Mouse (Mus musculus) T-helper 17 cell (primary cell): ENCODE measurements around the gene Nxnl1.

Experiments used
- in situ Hi-C, 2 experiments: fragments of 300-600 bp; cut with MboI, MseI; formaldehyde crosslinking; loops; 1 replicate in 1 of 2; 2 replicates in 1 of 2; pipeline ENCODE4 v1.15.1; 2025; ENCODE audit warnings: high pct_unique_total_duplicates in 2 of 2

Nxnl1 gene

DNA sequence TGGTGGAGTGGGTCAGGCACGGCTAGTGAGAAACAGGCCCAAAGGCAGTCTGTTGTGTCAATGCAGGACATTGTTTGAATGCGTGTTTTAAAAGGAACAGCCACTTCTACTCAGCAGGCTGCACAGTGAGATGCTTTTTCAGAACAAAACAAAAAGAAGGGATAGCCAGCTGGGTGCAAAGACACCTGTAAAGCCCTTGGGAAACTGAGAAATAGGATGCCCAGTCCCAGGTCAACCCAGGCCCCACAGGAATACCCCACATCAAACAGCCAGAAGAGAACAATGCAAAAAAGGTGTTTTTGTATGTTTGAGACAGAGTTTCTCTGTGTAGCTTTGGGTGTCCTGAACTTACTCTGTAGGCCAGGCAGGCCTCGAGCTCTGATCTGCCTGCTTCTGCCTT, 22.4 kb upstream of the Nxnl1 start:
- in situ Hi-C loops: loop anchor here in 1 of 2 experiments (10.0 kb wide), 2 partner anchors 1126 to 1354 kb away; partner anchors contain the start of genes Armc6 and Sugp2

DNA sequence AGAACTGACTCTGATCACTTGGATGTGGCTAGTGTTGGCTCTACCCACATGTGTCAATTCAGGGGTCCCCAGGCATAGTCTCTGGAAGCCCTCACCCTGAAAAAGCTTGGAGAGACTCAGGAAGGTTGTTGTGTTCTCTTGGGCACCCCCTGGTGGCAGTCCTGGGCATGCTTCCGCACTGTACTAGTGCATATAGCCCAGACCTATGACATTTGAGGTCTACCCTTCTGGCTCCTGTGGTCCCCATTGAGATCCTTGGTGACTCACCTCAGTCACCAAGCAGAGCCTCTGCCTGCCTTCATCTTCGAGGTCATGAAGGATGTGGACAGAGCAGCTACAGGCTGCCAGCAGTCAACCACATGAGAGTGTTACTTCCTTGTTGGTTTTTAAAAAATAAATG, 20.5 kb upstream of the Nxnl1 start:
- in situ Hi-C loops: loop anchor here in 1 of 2 experiments (10.0 kb wide), 2 partner anchors 1128 to 1352 kb away; partner anchors contain the start of genes Armc6 and Sugp2

GRCm38 (mm10) chr8:71580201-71580600, 13.8 kb upstream of the Nxnl1 start:
- in situ Hi-C loops: loop anchor here in 1 of 2 experiments (10.0 kb wide), 2 partner anchors 1135 to 1345 kb away; partner anchors contain the start of genes Armc6 and Sugp2

DNA sequence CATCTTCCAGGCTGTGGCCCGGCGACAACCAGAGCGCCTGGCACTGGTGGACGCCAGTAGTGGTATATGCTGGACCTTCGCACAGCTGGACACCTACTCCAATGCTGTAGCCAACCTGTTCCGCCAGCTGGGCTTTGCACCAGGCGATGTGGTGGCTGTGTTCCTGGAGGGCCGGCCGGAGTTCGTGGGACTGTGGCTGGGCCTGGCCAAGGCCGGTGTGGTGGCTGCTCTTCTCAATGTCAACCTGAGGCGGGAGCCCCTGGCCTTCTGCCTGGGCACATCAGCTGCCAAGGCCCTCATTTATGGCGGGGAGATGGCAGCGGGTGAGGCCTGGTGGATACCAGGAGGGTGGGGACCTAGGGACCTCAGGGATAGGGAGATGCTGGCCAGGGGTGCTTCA, 13.1 kb upstream of the Nxnl1 start:
- in situ Hi-C loops: no loop called here

GRCm38 (mm10) chr8:71579009-71579408, 12.6 kb upstream of the Nxnl1 start:
- in situ Hi-C loops: no loop called here

DNA sequence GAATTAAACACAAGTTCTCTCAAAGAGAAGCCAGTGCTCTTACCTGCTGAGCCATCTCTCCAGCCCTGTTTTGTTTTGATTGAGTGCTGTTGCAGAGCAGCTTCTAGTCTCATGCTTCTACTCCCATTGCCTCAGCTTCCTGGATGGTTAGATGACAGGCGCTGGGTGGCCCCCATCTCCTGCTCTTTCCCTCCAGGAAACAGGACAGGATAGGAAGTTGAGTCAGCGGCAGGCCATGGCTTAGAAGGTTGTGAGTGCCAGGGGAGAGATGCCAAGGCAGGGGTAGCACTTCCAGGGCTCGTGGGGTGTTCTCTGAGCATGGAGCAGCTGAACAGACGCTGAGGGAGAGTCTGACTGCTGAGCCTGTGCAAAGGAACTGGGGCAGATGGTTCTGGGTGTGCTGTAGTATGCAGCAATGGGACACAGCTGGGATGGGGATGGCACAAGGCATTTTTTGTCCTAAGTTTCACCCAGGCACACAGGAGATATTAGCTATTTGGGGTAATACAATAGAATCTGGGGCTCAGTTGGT, 11.5 kb upstream of the Nxnl1 start:
- in situ Hi-C loops: no loop called here

DNA sequence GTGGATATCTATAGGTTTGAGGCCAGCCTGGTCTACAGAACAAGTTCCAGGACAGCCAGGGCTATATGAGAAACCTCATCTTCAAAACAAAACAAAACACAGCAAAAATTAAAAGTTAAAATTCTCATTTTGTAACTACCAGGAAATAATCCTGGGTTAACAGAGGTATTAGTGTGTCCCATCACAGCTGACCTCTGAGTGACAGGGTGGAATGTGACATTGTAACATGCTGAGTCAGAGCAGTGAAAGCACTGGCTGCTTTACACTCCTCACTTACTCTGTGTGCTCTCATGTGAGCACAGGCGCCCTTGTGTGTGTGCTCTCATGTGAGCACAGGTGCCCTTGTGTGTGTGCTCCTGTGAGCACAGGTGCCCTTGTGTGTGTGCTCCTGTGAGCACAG, 8.6 kb upstream of the Nxnl1 start:
- in situ Hi-C loops: no loop called here

- in situ Hi-C loops: no loop called here
Observed at GRCm38 (mm10) chr8:71574426-71574825, 8.0 kb upstream of the Nxnl1 start.

DNA sequence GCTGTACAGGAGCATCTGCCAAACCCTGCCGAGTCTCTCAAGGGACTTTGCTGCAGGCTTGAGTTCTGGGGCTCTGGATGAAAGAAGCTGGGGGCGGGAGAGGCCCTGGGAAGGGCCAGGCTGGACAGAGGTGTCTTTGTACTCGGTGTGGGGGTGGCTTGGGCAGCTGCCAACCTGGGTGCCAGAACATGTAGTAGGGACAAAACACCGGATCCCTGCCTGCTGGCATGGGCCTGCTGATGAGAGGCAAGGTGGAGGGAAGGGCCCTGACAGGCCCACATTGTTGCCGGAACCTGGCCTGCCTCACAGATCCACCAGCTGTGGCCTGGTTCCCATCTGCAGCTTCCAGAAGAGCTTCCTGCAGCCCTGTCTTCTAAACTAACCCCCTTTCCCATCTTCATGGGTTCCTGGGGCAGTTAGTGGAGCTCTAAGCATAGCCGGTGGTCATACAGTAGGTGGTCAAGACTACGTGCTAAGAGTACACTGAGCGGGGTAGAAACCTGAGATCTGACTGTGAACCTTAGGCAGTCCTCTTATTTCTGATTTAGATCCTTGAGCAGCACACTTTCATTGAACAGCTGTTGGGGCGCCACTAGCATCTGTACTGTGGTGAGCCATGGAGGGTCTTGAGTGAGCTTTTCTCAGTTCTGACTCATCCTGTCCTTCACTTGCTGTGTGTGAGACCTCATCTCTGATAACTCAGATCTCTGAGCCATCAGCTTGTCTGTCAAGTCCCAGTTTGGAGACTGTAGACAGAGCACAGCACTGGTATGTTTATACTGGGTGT, 6.6 kb upstream of the Nxnl1 start:
- in situ Hi-C loops: no loop called here

GRCm38 (mm10) chr8:71572077-71572476, 5.7 kb upstream of the Nxnl1 start:
- in situ Hi-C loops: no loop called here

- in situ Hi-C loops: no loop called here
Observed at GRCm38 (mm10) chr8:71570291-71570954, 4.0 kb upstream of the Nxnl1 start.

DNA sequence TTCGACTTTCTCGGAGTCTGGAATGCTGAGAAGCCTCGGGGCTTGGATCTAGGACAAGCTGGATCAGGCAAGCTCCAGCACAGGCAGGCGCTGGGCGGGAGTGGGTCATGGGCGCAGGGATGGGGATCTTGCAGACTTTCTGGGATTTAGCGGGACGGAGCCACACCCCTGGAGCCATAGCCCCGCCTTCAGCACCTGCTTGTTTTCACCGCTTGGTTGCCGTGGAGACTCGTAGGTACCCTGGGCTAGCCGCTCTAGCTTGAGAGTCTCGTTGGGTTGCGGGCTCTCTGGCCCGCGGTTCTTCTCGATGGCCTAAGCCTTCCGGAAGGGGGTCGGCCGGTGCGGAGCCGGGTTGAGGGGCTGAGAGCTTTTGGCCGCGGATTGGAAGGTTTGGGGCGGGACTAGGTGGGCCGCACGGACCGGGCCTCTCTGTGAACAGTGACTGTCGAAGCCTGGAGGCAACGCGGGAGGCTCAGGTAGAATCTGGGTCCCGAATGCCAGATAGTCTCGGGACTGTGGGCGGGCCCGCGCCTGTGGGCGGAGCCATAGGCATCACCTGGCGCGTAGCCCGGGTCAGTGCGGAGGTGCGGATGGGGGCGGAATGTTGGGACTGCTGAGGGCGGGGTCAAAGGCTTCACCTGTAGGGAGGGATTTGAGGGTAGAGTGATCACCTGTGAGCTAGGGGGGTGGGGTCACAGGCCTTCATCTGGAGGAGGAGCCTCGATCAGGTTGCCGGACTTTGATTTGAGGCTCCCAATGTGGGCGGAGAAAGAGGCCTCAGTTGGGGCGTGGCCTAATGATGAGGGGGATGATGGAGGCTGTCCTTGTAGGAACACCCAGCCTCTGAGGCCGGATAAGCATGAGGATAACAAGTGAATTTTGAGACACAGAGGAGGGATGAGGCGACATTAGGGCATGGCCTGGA, 3.2 kb upstream of the Nxnl1 start:
- in situ Hi-C loops: loop anchor here in 1 of 2 experiments (10.0 kb wide), 1 partner anchor 95 kb away; no protein-coding TSS in a partner anchor

DNA sequence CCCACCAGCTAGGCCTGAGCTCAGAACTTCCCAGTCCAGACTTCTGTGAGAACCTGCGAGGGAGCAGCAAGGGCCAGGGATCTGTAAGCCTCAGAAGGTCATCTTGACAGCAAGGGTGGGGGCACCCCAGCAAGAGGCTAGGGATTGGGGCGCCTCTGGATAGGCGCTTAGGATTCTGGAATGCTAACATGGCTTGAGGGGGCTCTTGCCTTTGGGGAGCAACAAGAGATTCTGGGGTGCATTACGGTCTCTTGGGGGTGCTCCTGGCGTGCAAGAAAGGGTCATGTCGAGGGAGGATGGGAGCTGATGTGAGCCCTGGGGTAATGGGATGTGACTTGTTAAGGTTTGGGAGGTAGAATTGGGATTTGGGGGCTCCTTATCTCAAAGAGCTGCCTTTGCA, 2.5 kb upstream of the Nxnl1 start:
- in situ Hi-C loops: loop anchor here in 1 of 2 experiments (10.0 kb wide), 1 partner anchor 96 kb away; no protein-coding TSS in a partner anchor

- in situ Hi-C loops: loop anchor here in 1 of 2 experiments (10.0 kb wide), 1 partner anchor 96 kb away; no protein-coding TSS in a partner anchor
Observed at GRCm38 (mm10) chr8:71568387-71568937, 2.1 kb upstream of the Nxnl1 start, which contains the start of gene Slc27a1. Gene Slc27a1 (plus strand): TSS chr8:71568882.

- in situ Hi-C loops: loop anchor here in 1 of 2 experiments (10.0 kb wide), 1 partner anchor 97 kb away; no protein-coding TSS in a partner anchor
Observed at GRCm38 (mm10) chr8:71567587-71567986, 1.2 kb upstream of the Nxnl1 start.

DNA sequence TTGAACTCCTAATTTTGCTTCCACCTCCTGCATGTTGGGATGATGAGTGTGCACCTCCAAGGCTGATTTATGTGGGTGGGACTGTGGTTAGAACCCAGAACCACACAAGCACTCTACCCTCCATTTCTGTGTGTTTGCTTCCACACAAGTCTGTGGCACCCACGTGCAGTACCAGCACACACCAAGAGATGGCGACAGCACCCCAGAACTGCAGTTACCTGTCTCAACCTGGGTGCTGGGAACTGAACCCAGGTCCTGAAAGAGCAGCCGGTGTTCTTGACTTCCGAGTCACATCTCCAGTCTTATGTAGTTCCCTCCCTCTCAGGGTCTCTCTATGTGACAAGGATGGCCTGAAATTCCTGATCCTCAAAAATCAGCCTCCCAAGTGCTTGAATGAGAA, 2.4 kb downstream of the Nxnl1 start:
- in situ Hi-C loops: loop anchor here (5.0 to 10.0 kb wide), 3 partner anchors 33 to 101 kb away; partner anchors contain the start of gene Fam129c (in 1 of the 2)

GRCm38 (mm10) chr8:71562751-71563150, 3.6 kb downstream of the Nxnl1 start:
- in situ Hi-C loops: loop anchor here (5.0 to 10.0 kb wide), 3 partner anchors 35 to 102 kb away; partner anchors contain the start of gene Fam129c (in 1 of the 2)

DNA sequence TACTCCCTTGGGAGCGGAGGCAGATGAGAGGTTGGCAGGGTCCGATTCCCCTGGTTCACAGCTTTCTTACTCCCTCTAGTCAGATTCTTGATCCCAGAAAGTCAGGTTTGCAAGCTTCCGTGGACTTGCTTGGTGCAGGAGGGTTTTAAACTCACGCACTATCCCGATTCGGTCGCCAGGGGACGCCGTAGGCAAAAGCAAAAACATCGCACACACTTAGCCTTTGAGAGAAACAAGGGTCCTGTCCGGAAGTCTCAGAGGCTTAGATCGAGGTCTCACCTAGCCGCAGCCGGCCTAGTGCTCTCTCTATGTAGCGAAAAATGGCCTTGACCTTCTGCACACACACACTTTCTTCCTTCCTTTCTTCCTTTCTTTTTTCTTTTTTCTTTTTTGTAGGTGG, 5.0 kb downstream of the Nxnl1 start:
- in situ Hi-C loops: loop anchor here (5.0 to 10.0 kb wide), 3 partner anchors 36 to 103 kb away; partner anchors contain the start of gene Fam129c (in 1 of the 2)

GRCm38 (mm10) chr8:71560765-71561164, 5.6 kb downstream of the Nxnl1 start:
- in situ Hi-C loops: loop anchor here (5.0 to 10.0 kb wide), 3 partner anchors 37 to 104 kb away; partner anchors contain the start of gene Fam129c (in 1 of the 2)

DNA sequence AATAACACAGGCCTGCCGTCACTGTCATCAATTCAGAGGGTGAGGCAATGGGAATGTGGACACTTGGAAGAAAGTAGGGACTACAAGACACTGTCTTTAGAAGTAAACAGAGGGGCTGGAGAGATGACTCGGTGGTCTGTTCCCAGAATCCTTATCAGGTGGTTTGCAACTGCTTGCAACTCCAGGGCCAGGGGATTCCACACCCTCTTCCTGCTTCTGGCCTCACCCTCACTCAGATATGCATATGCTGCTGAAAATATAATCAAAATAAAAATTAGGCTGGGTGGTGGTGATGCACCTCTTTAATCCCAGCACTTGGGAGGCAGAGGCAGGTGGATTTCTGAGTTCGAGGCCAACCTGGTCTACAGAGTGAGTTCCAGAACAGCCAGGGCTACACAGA, 6.3 kb downstream of the Nxnl1 start:
- in situ Hi-C loops: loop anchor here (5.0 to 10.0 kb wide), 3 partner anchors 37 to 105 kb away; partner anchors contain the start of gene Fam129c (in 1 of the 2)
